Mouse (Mus musculus) layer of hippocampus, adult 8-10 months (tissue): ENCODE measurements around the gene Invs. TPM values are rescaled to one million over a fixed set of nuclear protein-coding genes. Genes with fewer than 3 reads are reported as not detected.

Experiments used
- DNase-seq, 2 experiments: peaks; one replicate each; pipeline ENCODE4 v3.0.0; 2022; ENCODE audit warnings: low spot score in 2 of 2
- total RNA-seq, 4 experiments: library from RNA; stranded (reverse); gene quantifications; 2 replicates each; pipeline ENCODE4 v1.2.4; 2022

The Invs gene
- 10 to 100 TPM; 12.9 to 15.3 (median 14.7) TPM for total RNA-seq

DNA sequence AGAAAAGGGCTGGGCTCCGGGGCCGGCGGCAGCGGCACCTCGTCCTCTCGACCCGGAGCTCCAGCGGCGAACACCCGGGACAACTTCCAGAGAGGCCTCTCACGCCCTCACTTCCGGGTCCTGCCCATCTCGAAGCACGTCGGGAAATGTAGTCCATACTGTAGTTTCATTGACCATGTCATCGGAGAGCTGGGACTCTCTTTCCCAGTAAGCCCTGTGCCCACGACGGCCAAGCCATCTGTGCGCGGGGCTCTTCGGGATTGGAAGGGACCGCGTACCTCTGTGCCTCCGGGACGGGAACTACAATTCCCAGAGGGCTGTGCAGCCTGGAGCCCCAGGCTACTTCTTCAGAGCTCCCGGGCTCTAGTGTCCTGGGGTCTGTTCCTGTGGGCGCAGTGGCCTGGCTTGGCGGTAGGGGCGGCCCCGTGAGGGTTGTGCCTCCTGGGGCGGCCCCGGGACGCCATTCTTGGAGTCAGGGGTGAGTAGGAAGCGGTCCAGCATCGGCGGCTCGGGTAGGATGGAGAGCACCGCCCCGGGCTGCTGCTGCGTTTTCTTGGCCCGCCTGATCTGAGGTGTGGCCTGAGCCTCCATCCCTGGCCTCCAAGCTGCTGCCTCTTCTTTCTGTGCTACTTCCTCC is at the start of gene Invs, which contains the start of gene Erp44:
Invs (plus strand) TSS at position 263 of the 637 bp plus-strand sequence.
Erp44 (minus strand) TSS at position 61 of the 637 bp plus-strand sequence.
- DNase-seq = peak; percentile 95 to 98

- no peak for DNase-seq
Measured at GRCm38 (mm10) chr4:48236721-48237120, 42.8 kb upstream of the Invs start.

DNA sequence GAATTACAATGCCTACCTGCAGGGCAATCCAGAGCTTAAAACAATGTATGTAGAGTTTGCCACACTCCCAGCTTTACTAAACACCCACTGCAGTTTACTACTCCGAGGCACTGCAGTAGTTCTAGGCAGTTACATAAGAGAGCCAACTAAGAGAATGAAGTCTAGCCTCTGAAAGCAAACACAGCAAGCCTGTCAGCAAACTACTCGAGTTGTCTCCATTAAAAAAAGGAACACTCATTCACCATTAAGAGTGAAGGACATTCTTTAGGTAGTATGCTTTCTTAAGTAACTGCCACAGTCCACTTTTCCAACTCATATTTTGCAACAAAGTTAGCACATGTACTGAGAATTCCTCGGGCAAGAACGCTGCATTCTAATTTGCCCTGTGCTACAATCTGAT is 40.5 kb upstream of the Invs start:
- no peak for DNase-seq

DNA sequence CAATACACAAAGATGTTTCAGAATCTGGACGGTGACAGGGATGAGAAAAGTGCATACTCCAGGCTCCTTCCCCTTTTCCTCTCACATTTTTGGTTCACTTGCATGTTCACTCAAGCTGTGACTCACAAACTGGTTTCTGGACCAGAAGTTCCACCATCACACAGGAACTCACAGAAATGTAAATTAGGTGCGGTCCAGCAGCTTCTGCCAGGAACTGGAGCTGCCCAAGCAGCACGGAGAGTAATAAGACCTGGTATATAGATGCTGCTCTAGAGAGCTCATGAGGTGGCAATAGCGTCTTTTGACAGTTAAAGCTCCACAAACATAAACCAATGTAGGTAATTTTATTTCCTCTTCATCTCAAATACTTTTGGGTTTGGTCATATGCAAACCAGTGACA is 37.1 kb upstream of the Invs start:
- DNase-seq = no peak

DNA sequence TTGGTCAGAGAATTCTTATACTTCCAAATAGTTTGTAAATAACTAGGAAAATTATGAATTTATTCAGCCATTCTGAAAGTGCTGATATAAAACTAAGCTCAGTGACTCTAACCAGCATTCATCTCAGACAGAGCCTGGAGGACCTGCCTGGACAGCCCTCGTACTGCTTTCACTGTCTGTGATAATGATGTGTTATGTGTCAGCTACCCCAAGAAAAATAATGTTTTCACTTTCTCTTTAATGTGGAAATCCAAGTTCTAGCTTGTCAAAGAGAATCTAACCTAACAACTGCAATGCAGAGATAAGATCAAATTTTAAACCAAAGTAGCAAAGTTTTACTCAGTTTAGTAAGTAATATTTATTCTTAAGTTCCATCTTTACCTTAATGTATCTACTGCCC is 35.8 kb upstream of the Invs start:
- DNase-seq = no peak

DNA sequence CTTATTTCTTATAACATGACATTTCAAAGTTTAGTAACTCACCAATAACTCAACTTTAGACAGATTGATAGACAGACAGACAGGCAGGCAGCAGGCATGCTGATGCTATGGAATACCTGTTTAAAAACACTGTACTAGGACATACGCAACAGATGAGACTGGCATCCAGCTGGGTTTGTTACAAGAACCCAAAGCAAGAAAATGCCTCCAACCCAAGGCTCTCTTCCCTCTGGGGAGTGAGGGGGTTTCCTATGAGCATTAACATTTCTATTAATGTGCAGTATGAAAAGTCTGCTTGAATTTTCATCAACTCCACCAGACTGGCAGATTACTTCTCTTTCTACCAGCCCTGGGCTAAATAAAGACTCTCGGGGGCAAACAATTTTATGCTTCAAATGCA is 35.3 kb upstream of the Invs start:
- DNase-seq = no peak

- no peak for DNase-seq
Measured at GRCm38 (mm10) chr4:48253266-48253665, 26.3 kb upstream of the Invs start.

GRCm38 (mm10) chr4:48258045-48258444 is 21.5 kb upstream of the Invs start:
- DNase-seq = no peak

DNA sequence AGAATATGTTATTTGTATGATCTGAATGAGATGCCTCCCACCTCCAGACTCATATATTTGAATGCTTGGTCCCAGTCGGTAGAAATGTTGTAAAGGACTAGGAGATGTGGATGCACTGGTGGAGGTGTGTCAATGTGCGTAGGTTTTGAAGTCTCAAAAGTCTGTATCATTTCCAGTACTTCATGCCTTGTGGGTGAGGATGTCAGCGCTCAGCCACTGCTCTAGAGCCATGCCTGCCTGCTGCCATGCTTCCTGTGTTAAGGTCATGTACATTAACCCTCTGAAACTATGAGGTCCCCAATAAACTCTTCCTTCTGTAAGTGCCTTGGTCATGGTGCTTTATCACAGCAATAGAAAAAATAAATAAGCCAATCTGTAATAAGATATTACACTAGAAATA is 11.9 kb upstream of the Invs start:
- no peak for DNase-seq

- no peak for DNase-seq
Measured at GRCm38 (mm10) chr4:48268127-48268526, 11.4 kb upstream of the Invs start.

GRCm38 (mm10) chr4:48270532-48270931 is 9.0 kb upstream of the Invs start:
- no peak for DNase-seq

- DNase-seq = no peak
Measured at GRCm38 (mm10) chr4:48271838-48272237, 7.7 kb upstream of the Invs start.

- no peak for DNase-seq
Measured at GRCm38 (mm10) chr4:48273119-48273829, 6.3 kb upstream of the Invs start.

- no peak for DNase-seq
Measured at GRCm38 (mm10) chr4:48275736-48276135, 3.8 kb upstream of the Invs start.

DNA sequence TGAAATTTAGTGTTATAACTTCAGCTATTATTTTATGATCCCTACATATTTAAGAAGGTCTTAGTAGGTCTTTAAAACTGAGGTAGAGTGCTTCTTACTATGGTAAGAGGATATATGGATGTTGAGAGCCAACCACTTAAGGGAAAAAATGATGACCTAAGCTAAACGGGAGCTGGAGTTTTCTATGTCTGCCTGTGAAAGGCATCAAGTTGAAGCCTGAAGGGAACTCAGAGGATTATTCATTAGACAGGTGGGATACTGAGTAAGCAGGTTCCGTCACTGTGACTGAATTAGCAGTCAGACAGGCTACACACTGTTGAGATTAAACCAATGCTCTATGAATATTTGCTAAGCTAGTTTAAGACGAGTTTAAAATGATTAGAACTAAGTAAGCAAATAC is 2.5 kb upstream of the Invs start:
- no peak for DNase-seq

GRCm38 (mm10) chr4:48278757-48279497 is 633 bp upstream of the Invs start:
- peak; percentile 27 to 39 for DNase-seq

DNA sequence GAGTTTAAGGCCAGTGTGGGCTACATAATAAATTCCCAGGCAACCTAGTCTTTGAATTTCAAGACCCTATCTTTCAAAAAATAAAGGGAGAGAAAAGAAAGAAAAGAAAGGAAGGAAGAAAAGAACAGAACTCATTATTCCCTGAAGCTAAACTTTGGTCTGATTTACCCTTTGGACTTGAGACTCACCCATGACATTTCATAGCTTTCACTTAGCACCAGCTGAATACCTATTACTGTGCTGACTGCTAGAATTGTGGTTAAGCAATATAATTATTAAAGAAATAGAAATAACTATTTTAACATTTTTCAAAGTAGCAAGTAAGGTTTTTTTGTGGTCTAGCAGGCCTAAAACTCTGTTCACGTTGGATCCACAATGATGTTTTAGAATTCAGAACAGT is 1.6 kb downstream of the Invs start:
- no peak for DNase-seq

- DNase-seq = peak; percentile 42 to 46
Measured at GRCm38 (mm10) chr4:48287086-48287757, 7.7 kb downstream of the Invs start.

DNA sequence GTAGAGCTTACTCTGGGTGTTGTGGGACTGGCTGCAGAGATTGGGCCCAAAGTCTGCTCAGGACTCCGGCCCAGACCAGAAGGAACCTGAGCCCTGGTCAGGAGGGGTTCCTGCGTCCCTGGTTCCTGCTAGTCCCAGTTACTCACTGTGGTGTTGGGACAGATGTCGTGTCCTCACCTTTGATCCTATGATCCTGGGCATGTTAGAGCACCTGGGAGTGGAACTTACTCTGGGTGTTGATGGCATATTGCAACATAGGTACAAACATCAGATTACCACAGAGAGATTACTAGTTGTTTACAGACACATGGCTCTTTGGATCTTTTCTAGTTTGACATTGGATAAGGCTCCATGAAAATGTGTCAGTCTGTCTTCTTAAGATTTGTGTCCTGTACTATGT is 35.3 kb downstream of the Invs start:
- no peak for DNase-seq

GRCm38 (mm10) chr4:48316036-48316435 is 36.5 kb downstream of the Invs start:
- no peak for DNase-seq

- no peak for DNase-seq
Measured at GRCm38 (mm10) chr4:48321276-48321675, 41.7 kb downstream of the Invs start.

DNA sequence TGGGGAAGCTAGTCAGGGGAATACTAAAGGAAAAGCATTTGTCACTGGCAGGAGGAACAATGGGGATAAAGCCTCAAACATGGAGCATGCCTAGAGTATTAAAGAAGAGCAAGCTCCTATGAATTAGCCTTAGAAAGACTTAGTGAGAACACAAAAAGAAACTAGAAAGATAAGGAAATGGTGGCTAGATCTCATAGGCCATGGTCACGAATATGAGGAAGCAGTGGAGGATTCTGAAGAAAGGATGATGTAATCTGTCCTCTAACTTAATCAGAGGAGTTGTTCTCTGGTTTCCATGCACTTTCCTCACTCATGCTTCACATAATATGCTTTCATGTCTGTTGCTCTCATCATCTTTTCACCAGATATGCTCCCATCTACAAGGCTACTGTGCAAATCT is 42.5 kb downstream of the Invs start:
- DNase-seq = no peak
